Mouse (Mus musculus) myocyte (in vitro differentiated cells): ENCODE measurements around the gene Ltbp4. TPM values are rescaled to one million over a fixed set of nuclear protein-coding genes. Genes with fewer than 3 reads are reported as not detected.

Experiments used
- H3K27me3 ChIP-seq: one replicate; pipeline ENCODE4 v1.6.1; 2011; ENCODE audit not compliant: control insufficient read depth, insufficient read depth, insufficient read length
- H3K36me3 ChIP-seq: one replicate; pipeline ENCODE4 v1.6.1; 2011; ENCODE audit not compliant: control insufficient read depth, insufficient read depth
- H3K4me2 ChIP-seq: one replicate; pipeline ENCODE4 v1.6.1; 2011; ENCODE audit warnings: low read depth, control low read depth
- H3K4me3 ChIP-seq: one replicate; pipeline ENCODE4 v1.5.1; 2011; ENCODE audit warnings: mild to moderate bottlenecking, control low read depth, moderate library complexity
- H3K79me2 ChIP-seq: one replicate; pipeline ENCODE4 v1.6.1; 2011; ENCODE audit not compliant: control insufficient read depth, insufficient read depth
- H3ac ChIP-seq: one replicate; pipeline ENCODE4 v1.6.1; 2011; ENCODE audit not compliant: control insufficient read depth, insufficient read length
- CEBPB ChIP-seq: IDR thresholded peaks from 2 replicates; pipeline ENCODE4 v1.6.1; 2011; ENCODE audit warnings: mild to moderate bottlenecking, moderate library complexity; ENCODE audit not compliant: poor library complexity, insufficient read depth, severe bottlenecking
- E2F4 ChIP-seq: IDR thresholded peaks from one replicate; pipeline ENCODE4 v1.6.1; 2011; ENCODE audit warnings: mild to moderate bottlenecking, control low read depth, moderate library complexity; ENCODE audit not compliant: insufficient read depth
- MAX ChIP-seq: IDR thresholded peaks from one replicate; pipeline ENCODE4 v1.6.1; 2011; ENCODE audit warnings: low read depth, mild to moderate bottlenecking, control low read depth
- MYOD1 ChIP-seq, 3 experiments: IDR thresholded peaks; one replicate each; pipeline ENCODE4 v1.6.1; 2011; ENCODE audit warnings: control low read depth in 2 of 3, low read depth in 2 of 3, mild to moderate bottlenecking in 2 of 3, moderate library complexity in 1 of 3; ENCODE audit not compliant: insufficient read length in 2 of 3, control insufficient read depth in 1 of 3
- MYOG ChIP-seq, 3 experiments: IDR thresholded peaks; one replicate each; pipeline ENCODE4 v1.6.1; 2011; ENCODE audit warnings: control low read depth in 2 of 3, low read depth in 2 of 3, mild to moderate bottlenecking in 2 of 3; ENCODE audit not compliant: insufficient read length in 2 of 3, control insufficient read depth in 1 of 3, insufficient read depth in 1 of 3
- POLR2A ChIP-seq: IDR thresholded peaks from one replicate; pipeline ENCODE4 v1.6.1; 2011; ENCODE audit warnings: low read depth, mild to moderate bottlenecking, control low read depth, moderate library complexity; ENCODE audit not compliant: insufficient read length
- POLR2AphosphoS2 ChIP-seq: IDR thresholded peaks from one replicate; pipeline ENCODE4 v1.6.1; 2011; ENCODE audit warnings: low read depth, control low read depth; ENCODE audit not compliant: insufficient read length
- REST ChIP-seq: IDR thresholded peaks from one replicate; pipeline ENCODE4 v1.6.1; 2011; ENCODE audit warnings: mild to moderate bottlenecking, control low read depth, moderate library complexity; ENCODE audit not compliant: insufficient read depth, insufficient read length
- SRF ChIP-seq: IDR thresholded peaks from one replicate; pipeline ENCODE4 v1.6.1; 2011; ENCODE audit warnings: low read depth; ENCODE audit not compliant: control insufficient read depth, insufficient read length
- TCF12 ChIP-seq: IDR thresholded peaks from one replicate; pipeline ENCODE4 v1.6.1; 2011; ENCODE audit warnings: mild to moderate bottlenecking, control low read depth; ENCODE audit not compliant: poor library complexity, insufficient read depth, severe bottlenecking
- TCF3 ChIP-seq: IDR thresholded peaks from one replicate; pipeline ENCODE4 v1.6.1; 2011; ENCODE audit warnings: low read depth, control low read depth; ENCODE audit not compliant: insufficient read length
- USF1 ChIP-seq: IDR thresholded peaks from one replicate; pipeline ENCODE4 v1.6.1; 2011; ENCODE audit warnings: low read depth, mild to moderate bottlenecking, control low read depth, moderate library complexity
- polyA plus RNA-seq: library from polyadenylated mRNA; unstranded; fragments of >200 nt; fragmentation: generic; extraction: Trizol; gene quantifications from one replicate; pipeline ENCODE4 v1.2.1, GENCODE M21; 2012; ENCODE audit warnings: missing spikeins

The Ltbp4 gene
- polyA plus RNA-seq, 1 experiment: 32.5 TPM

DNA sequence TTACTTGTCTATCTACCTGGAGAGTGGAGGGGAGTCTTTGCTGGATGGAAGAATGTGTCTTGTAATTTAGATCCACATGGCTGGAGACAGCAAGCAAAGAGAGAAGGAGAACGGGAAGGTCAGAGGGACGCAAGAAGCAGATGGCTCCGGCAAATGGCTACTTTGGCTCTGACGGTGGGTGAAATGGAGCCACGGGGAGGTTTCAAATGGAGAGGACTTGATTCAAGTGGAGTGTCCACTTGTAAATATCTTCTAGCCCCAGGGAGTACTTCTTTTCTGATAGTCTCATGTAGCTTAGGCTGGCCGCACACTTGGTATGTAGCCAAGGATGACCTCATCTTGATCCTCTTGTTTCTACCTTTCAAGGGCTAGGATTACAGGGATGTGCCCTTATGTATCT lies 38.7 kb downstream of the Ltbp4 start:
- Histone ChIP-seq H3K4me3 (no peak overlapping the region), H3K4me2 (no peak overlapping the region), H3K79me2 (no peaks in the 10 kb centered on the region), H3ac (no peak overlapping the region), H3K27me3 (no peaks in the 10 kb centered on the region), H3K36me3 (no peaks in the 10 kb centered on the region)
- TF ChIP-seq REST (no peak), E2F4 (no peak), TCF12 (no peak), MYOG (IDR thresholded peaks at IDR 0.05; ENCODE audit: control insufficient read depth in 1 of 3, insufficient read depth in 1 of 3, insufficient read length in 2 of 3, low read depth in 2 of 3) (no peak), MAX (no peak), CEBPB (no peak), USF1 (no peak), POLR2A (no peak), SRF (no peak), POLR2AphosphoS2 (no peak), MYOD1 (IDR thresholded peaks at IDR 0.05; ENCODE audit: control insufficient read depth in 1 of 3, insufficient read length in 2 of 3, low read depth in 2 of 3) (no peak), TCF3 (no peak)

DNA sequence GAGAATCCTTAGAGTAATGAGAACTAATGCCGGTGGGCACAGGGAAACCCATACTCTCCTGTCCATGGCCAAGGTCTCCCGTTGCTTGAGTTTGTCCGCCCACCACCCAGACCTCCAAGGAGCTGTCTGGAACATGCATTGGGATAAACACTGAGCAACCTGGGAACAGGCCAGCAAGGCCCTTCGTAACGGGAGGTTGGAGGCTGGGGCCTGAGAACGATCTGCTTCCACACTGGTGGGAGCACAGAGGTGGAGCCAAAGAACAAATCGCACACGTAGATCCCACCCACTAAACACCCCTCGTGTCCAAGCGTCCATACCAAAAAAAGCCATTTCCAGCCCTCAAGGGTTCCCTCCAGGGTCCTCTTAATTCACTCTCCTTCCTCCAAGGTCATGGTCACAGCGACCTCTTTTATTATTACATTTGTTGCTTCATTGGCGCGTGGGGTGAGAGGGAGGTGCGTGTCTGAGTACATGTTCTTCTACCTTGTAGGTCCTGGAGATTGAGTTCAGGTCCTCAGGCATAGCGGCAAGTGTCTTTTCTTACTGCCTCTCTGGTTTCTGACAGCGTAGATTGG lies 39.4 kb downstream of the Ltbp4 start:
- Histone ChIP-seq H3K4me2 (no peak overlapping the region), H3K27me3 (no peaks in the 10 kb centered on the region), H3K79me2 (no peaks in the 10 kb centered on the region), H3K36me3 (no peaks in the 10 kb centered on the region), H3K4me3 (no peak overlapping the region), H3ac (no peak overlapping the region)
- TF ChIP-seq MYOD1 (IDR thresholded peaks at IDR 0.05; ENCODE audit: control insufficient read depth in 1 of 3, insufficient read length in 2 of 3, low read depth in 2 of 3) (no peak), MYOG (IDR thresholded peaks at IDR 0.05; ENCODE audit: control insufficient read depth in 1 of 3, insufficient read depth in 1 of 3, insufficient read length in 2 of 3, low read depth in 2 of 3) (no peak), POLR2A (no peak), MAX (no peak), SRF (no peak), TCF3 (no peak), TCF12 (no peak), CEBPB (no peak), E2F4 (no peak), POLR2AphosphoS2 (no peak), USF1 (no peak), REST (no peak)

DNA sequence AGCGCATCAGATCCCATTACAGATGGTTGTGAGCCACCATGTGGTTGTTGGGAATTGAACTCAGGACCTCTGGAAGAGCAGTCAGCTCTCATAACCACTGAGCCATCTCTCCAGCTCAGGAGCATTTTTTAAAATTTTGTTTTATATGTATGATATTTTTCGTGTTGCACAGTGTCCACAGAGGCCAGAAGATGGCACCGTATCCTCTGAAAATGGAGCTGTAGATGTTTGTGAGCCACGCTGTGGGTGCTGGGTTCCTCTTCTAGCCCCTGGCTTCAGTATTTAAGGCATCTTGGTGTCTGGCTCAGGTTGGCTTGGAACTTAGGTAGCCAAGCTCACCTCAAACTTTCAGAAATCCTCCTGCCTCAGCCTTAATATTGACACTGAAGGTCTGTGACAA lies 41.0 kb downstream of the Ltbp4 start:
- Histone ChIP-seq H3K79me2 (no peaks in the 10 kb centered on the region), H3K36me3 (no peaks in the 10 kb centered on the region), H3ac (no peak overlapping the region), H3K4me3 (no peak overlapping the region), H3K4me2 (no peak overlapping the region), H3K27me3 (no peaks in the 10 kb centered on the region)
- TF ChIP-seq MAX (no peak), MYOG (IDR thresholded peaks at IDR 0.05; ENCODE audit: control insufficient read depth in 1 of 3, insufficient read depth in 1 of 3, insufficient read length in 2 of 3, low read depth in 2 of 3) (no peak), REST (no peak), MYOD1 (IDR thresholded peaks at IDR 0.05; ENCODE audit: control insufficient read depth in 1 of 3, insufficient read length in 2 of 3, low read depth in 2 of 3) (no peak), TCF12 (no peak), POLR2A (no peak), SRF (no peak), E2F4 (no peak), USF1 (no peak), POLR2AphosphoS2 (no peak), TCF3 (no peak), CEBPB (no peak)

DNA sequence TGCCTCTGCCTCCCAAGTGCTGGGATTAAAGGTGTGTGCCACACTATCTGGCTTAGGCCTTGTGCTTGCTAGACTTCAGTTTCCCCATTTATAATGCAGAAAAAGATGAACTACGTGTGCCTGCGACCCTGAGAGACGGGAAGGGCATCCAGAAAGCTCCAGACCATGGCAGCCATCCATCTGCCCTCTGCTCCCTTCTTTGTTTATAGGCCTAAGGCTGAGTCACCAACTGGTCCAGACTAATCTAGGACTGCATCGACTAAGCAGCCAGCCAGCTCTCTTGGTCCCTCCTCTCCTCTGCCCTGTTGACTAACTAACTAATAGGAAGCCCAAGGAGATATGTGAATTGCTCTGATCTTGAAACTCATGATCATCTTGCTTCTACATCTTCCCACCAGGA lies 41.5 kb downstream of the Ltbp4 start:
- no peaks in the 10 kb centered on the region for H3K27me3 ChIP-seq
- H3K79me2 ChIP-seq: no peaks in the 10 kb centered on the region
- no peak overlapping the region for H3K4me3 ChIP-seq
- H3ac ChIP-seq: no peak overlapping the region
- no peak for TF ChIP-seq POLR2AphosphoS2
- TF ChIP-seq MYOD1 (IDR thresholded peaks at IDR 0.05; ENCODE audit: control insufficient read depth in 1 of 3, insufficient read length in 2 of 3, low read depth in 2 of 3): no peak
- TF ChIP-seq CEBPB: no peak
- no peak for TF ChIP-seq REST
- no peak for TF ChIP-seq MAX
- no peaks in the 10 kb centered on the region for H3K36me3 ChIP-seq
- H3K4me2 ChIP-seq: no peak overlapping the region
